Mouse (Mus musculus) CH12.LX (cell line): Measurements from ENCODE around the gene Hipk3. TPM values are rescaled to one million over a fixed set of nuclear protein-coding genes. Genes with fewer than 3 reads are reported as not detected.

Source experiments
- DNase-seq: peaks from one replicate; pipeline ENCODE4 v3.0.0-alpha.2; 2013; ENCODE audit errors: extremely low read depth
- H3K27ac ChIP-seq: 2 replicates; pipeline ENCODE4 v1.5.1; 2012; ENCODE audit warnings: low read depth, mild to moderate bottlenecking, control low read depth, moderate library complexity; ENCODE audit not compliant: insufficient read depth
- H3K27me3 ChIP-seq: replicated peaks from 2 replicates; pipeline ENCODE3; 2012; ENCODE audit warnings: inconsistent platforms
- H3K36me3 ChIP-seq, 2 experiments: replicated peaks in 1 of 2; 2 replicates each; pipeline versions ENCODE3 to v1.6.1; 2012; ENCODE audit warnings: inconsistent platforms in 1 of 2, low read length in 1 of 2, mild to moderate bottlenecking in 1 of 2, mixed read lengths in 1 of 2, moderate library complexity in 1 of 2; ENCODE audit not compliant: control insufficient read depth in 1 of 2, insufficient read depth in 1 of 2
- H3K4me1 ChIP-seq, 2 experiments: 2 replicates each; pipeline ENCODE4 v1.6.1; 2012; ENCODE audit warnings: inconsistent platforms in 1 of 2, moderate library complexity in 1 of 2; ENCODE audit not compliant: insufficient read depth in 2 of 2, control insufficient read depth in 1 of 2
- H3K4me2 ChIP-seq: 2 replicates; pipeline ENCODE4 v1.6.1; 2012; ENCODE audit warnings: low read depth, mild to moderate bottlenecking, control low read depth; ENCODE audit not compliant: poor library complexity, insufficient read depth, severe bottlenecking
- H3K4me3 ChIP-seq, 3 experiments: fragments of 150-350 bp in 1 of 3; sonication (generic) in 1 of 3; replicated peaks in 1 of 3; 2 replicates each; pipeline versions ENCODE3 to v1.5.1; 2011 to 2012; ENCODE audit warnings: low read depth in 2 of 3, low read length in 2 of 3, mild to moderate bottlenecking in 2 of 3, moderate library complexity in 2 of 3, control low read depth in 1 of 3, improper control_type of control experiment in 1 of 3, inconsistent platforms in 1 of 3, mixed read lengths in 1 of 3; ENCODE audit not compliant: poor library complexity in 1 of 3
- H3K79me2 ChIP-seq: replicated peaks from 2 replicates; pipeline ENCODE4 v1.6.1; 2012; ENCODE audit warnings: mild to moderate bottlenecking, moderate library complexity; ENCODE audit not compliant: control insufficient read depth, poor library complexity, insufficient read depth, severe bottlenecking; ENCODE audit errors: extremely low read depth
- H3K9ac ChIP-seq: 2 replicates; pipeline ENCODE4 v1.6.1; 2012; ENCODE audit warnings: low read depth, mild to moderate bottlenecking, control low read depth, moderate library complexity; ENCODE audit not compliant: insufficient read depth
- H3K9me3 ChIP-seq: replicated peaks from 2 replicates; pipeline ENCODE3; 2012; ENCODE audit warnings: low read length, inconsistent platforms, mixed read lengths
- BHLHE40 ChIP-seq: IDR thresholded peaks from 2 replicates; pipeline ENCODE4 v1.6.1; 2011; ENCODE audit warnings: mild to moderate bottlenecking, low read depth, low read length, improper control_type of control experiment
- CHD1 ChIP-seq: IDR thresholded peaks from 2 replicates; pipeline ENCODE4 v1.6.1; 2012; ENCODE audit warnings: low read depth, low read length, improper control_type of control experiment, inconsistent platforms
- CTCF ChIP-seq, 2 experiments: IDR thresholded peaks in 1 of 2; conservative IDR thresholded peaks in 1 of 2; 2 replicates each; pipeline ENCODE4 v1.5.1; 2011 to 2012; ENCODE audit warnings: low read depth in 2 of 2, low read length in 2 of 2, improper control_type of control experiment in 1 of 2, inconsistent platforms in 1 of 2, mild to moderate bottlenecking in 1 of 2, moderate library complexity in 1 of 2
- E2F4 ChIP-seq: IDR thresholded peaks from 2 replicates; pipeline ENCODE4 v1.6.1; 2011; ENCODE audit warnings: low read depth, low read length, improper control_type of control experiment; ENCODE audit not compliant: insufficient replicate concordance
- EP300 ChIP-seq: IDR thresholded peaks from 2 replicates; pipeline ENCODE4 v1.6.1; 2011; ENCODE audit warnings: low read length, improper control_type of control experiment
- ETS1 ChIP-seq: conservative IDR thresholded peaks from 2 replicates; pipeline ENCODE4 v1.6.1; 2012; ENCODE audit warnings: low read depth, mild to moderate bottlenecking, inconsistent platforms, low read length, improper control_type of control experiment, moderate library complexity
- GABPA ChIP-seq: IDR thresholded peaks from 2 replicates; pipeline ENCODE4 v1.6.1; 2012; ENCODE audit warnings: low read depth, low read length, improper control_type of control experiment, inconsistent platforms; ENCODE audit not compliant: insufficient replicate concordance
- IRF4 ChIP-seq: IDR thresholded peaks from 2 replicates; pipeline ENCODE4 v1.6.1; 2014; ENCODE audit warnings: low read depth, mild to moderate bottlenecking, inconsistent platforms, low read length, improper control_type of control experiment
- JUND ChIP-seq: conservative IDR thresholded peaks from 2 replicates; pipeline ENCODE4 v1.6.1; 2011; ENCODE audit warnings: low read depth, low read length, improper control_type of control experiment
- KAT2A ChIP-seq: IDR thresholded peaks from 2 replicates; pipeline ENCODE4 v1.6.1; 2012; ENCODE audit warnings: low read length, improper control_type of control experiment, inconsistent platforms; ENCODE audit not compliant: insufficient replicate concordance
- MAFK ChIP-seq: IDR thresholded peaks from 2 replicates; pipeline ENCODE4 v1.6.1; 2011; ENCODE audit warnings: low read length, improper control_type of control experiment; ENCODE audit not compliant: insufficient replicate concordance
- MAX ChIP-seq: IDR thresholded peaks from 2 replicates; pipeline ENCODE4 v1.6.1; 2011; ENCODE audit warnings: low read length, improper control_type of control experiment
- MAZ ChIP-seq: IDR thresholded peaks from 2 replicates; pipeline ENCODE4 v1.6.1; 2012; ENCODE audit warnings: low read depth, mild to moderate bottlenecking, inconsistent platforms, low read length, improper control_type of control experiment, moderate library complexity
- MEF2A ChIP-seq: IDR thresholded peaks from 2 replicates; pipeline ENCODE4 v1.6.1; 2014; ENCODE audit warnings: low read depth, mild to moderate bottlenecking, inconsistent platforms, low read length, improper control_type of control experiment, borderline replicate concordance
- MYC ChIP-seq: IDR thresholded peaks from 2 replicates; pipeline ENCODE4 v1.6.1; 2011; ENCODE audit warnings: low read depth, mild to moderate bottlenecking, improper control_type of control experiment, low read length
- NRF1 ChIP-seq: IDR thresholded peaks from 2 replicates; pipeline ENCODE4 v1.6.1; 2014; ENCODE audit warnings: low read depth, mild to moderate bottlenecking, inconsistent platforms, low read length, improper control_type of control experiment, moderate library complexity
- PAX5 ChIP-seq: IDR thresholded peaks from 2 replicates; pipeline ENCODE4 v1.6.1; 2012; ENCODE audit warnings: low read length, inconsistent platforms, mixed read lengths
- POLR2AphosphoS2 ChIP-seq: IDR thresholded peaks from 2 replicates; pipeline ENCODE4 v1.6.1; 2011; ENCODE audit warnings: low read depth, low read length, improper control_type of control experiment
- RAD21 ChIP-seq: IDR thresholded peaks from 2 replicates; pipeline ENCODE4 v1.6.1; 2011; ENCODE audit warnings: low read depth, mild to moderate bottlenecking, low read length, improper control_type of control experiment, moderate library complexity
- RCOR1 ChIP-seq: conservative IDR thresholded peaks from 2 replicates; pipeline ENCODE4 v1.6.1; 2012; ENCODE audit warnings: low read depth, mild to moderate bottlenecking, inconsistent platforms, low read length, improper control_type of control experiment
- SIN3A ChIP-seq: IDR thresholded peaks from 2 replicates; pipeline ENCODE4 v1.6.1; 2012; ENCODE audit warnings: low read length, improper control_type of control experiment, inconsistent platforms
- TBP ChIP-seq: conservative IDR thresholded peaks from 2 replicates; pipeline ENCODE4 v1.6.1; 2011; ENCODE audit warnings: low read depth, low read length, improper control_type of control experiment
- TCF12 ChIP-seq: IDR thresholded peaks from 2 replicates; pipeline ENCODE4 v1.6.1; 2014; ENCODE audit warnings: low read depth, mild to moderate bottlenecking, inconsistent platforms, low read length, improper control_type of control experiment
- UBTF ChIP-seq: IDR thresholded peaks from 2 replicates; pipeline ENCODE4 v1.6.1; 2012; ENCODE audit warnings: low read depth, mild to moderate bottlenecking, inconsistent platforms, low read length, improper control_type of control experiment, moderate library complexity
- USF1 ChIP-seq: IDR thresholded peaks from 2 replicates; pipeline ENCODE4 v1.6.1; 2014; ENCODE audit warnings: low read depth, mild to moderate bottlenecking, inconsistent platforms, low read length, improper control_type of control experiment
- USF2 ChIP-seq: conservative IDR thresholded peaks from 2 replicates; pipeline ENCODE4 v1.6.1; 2011; ENCODE audit warnings: low read depth, low read length, improper control_type of control experiment
- ZC3H11A ChIP-seq: IDR thresholded peaks from 2 replicates; pipeline ENCODE4 v1.6.1; 2012; ENCODE audit warnings: low read depth, mild to moderate bottlenecking, inconsistent platforms, low read length, improper control_type of control experiment
- ZKSCAN1 ChIP-seq: IDR thresholded peaks from 2 replicates; pipeline ENCODE4 v1.6.1; 2012; ENCODE audit warnings: low read depth, inconsistent platforms, low read length, improper control_type of control experiment, borderline replicate concordance
- ZMIZ1 ChIP-seq: IDR thresholded peaks from 2 replicates; pipeline ENCODE4 v1.6.1; 2012; ENCODE audit warnings: low read depth, mild to moderate bottlenecking, inconsistent platforms, low read length, improper control_type of control experiment
- dilution Hi-C: fragments of 300-500 bp; cut with MboI; formaldehyde crosslinking; loops from 2 replicates; pipeline ENCODE4 v1.14.3; 2020; ENCODE audit warnings: low sequenced_read_pairs; ENCODE audit not compliant: extremely low pct_unique_long_range_greater_than_20kb, extremely low pct_ligation_motif_present
- in situ Hi-C: fragments of 300-500 bp; cut with MboI; formaldehyde crosslinking; loops from 3 replicates; pipeline ENCODE4 v1.14.3; 2019; ENCODE audit warnings: low sequenced_read_pairs, low pct_ligation_motif_present, low pct_unique_long_range_greater_than_20kb, mixed read lengths
- polyA plus RNA-seq: library from polyadenylated mRNA; unstranded; fragments of >175 nt; gene quantifications from 2 replicates; pipeline ENCODE4 v1.2.1, GENCODE M21; 2012; ENCODE audit warnings: low read depth; ENCODE audit not compliant: insufficient read length
- total RNA-seq, 2 experiments: library from RNA; depleted of rRNA; stranded (reverse); fragments of 300-350 nt in 1 of 2; fragments of >200 nt in 1 of 2; gene quantifications; 2 replicates each; pipeline ENCODE4 v1.2.3; 2012 to 2014

Hipk3 gene
- total and polyA plus RNA-seq, 3 experiments: 14.8 to 19.5 (median 16.9) TPM

- Histone ChIP-seq H3K4me1 (peaks cover 10 to 19% of the 10 kb centered on the region in 2 experiments), H3K4me3 (no peak overlapping the region), H3K27ac (no peak overlapping the region), H3K9ac (no peak overlapping the region), H3K79me2 (no peaks in the 10 kb centered on the region), H3K27me3 (no peaks in the 10 kb centered on the region), H3K9me3 (peaks cover 9% of the 10 kb centered on the region), H3K4me2 (no peak overlapping the region), H3K36me3 (no peaks in the 10 kb centered on the region)
- in situ Hi-C loops: no loop called here
- TF ChIP-seq MAX (peak; percentile 40; the same call in 1 of the 2 replicates), BHLHE40 (peak; percentile 70), USF1 (peak; percentile 45), ETS1 (no peak), RCOR1 (no peak), USF2 (peak; percentile 41; the same call in 1 of the 2 replicates)
- dilution Hi-C loops: no loop called here
- peak; percentile 37 for DNase-seq
Measured at GRCm38 (mm10) chr2:104382813-104383212, 111.4 kb downstream of the Hipk3 start.

- in situ Hi-C loops: no loop called here
Measured at GRCm38 (mm10) chr2:104379304-104379703, 114.9 kb downstream of the Hipk3 start.

GRCm38 (mm10) chr2:104378791-104379190 is 115.5 kb downstream of the Hipk3 start:
- dilution Hi-C loops: no loop called here
- in situ Hi-C loops: no loop called here
- Histone ChIP-seq H3K4me1 (peaks cover 10 to 21% of the 10 kb centered on the region in 2 experiments), H3K27ac (no peak overlapping the region), H3K4me3 (no peak overlapping the region), H3K27me3 (peaks cover 2% of the 10 kb centered on the region), H3K79me2 (no peaks in the 10 kb centered on the region), H3K36me3 (no peaks in the 10 kb centered on the region), H3K4me2 (no peak overlapping the region), H3K9me3 (peaks cover 9% of the 10 kb centered on the region), H3K9ac (no peak overlapping the region)
- no peak for DNase-seq
- TF ChIP-seq ETS1 (no peak), RCOR1 (no peak), POLR2AphosphoS2 (no peak), MYC (no peak), E2F4 (no peak), UBTF (no peak), TCF12 (no peak), SIN3A (no peak), CHD1 (no peak), MEF2A (no peak), ZC3H11A (no peak), IRF4 (no peak), GABPA (no peak), EP300 (no peak), MAFK (no peak)

More at GRCm38 (mm10) chr2:104379304-104379703, 114.9 kb downstream of the Hipk3 start:
- no peak for TF ChIP-seq MAZ
- no peak for TF ChIP-seq UBTF
- no peak for TF ChIP-seq TCF12
- no peak for TF ChIP-seq SIN3A
- TF ChIP-seq PAX5: no peak
- no peak for TF ChIP-seq MAFK
- no peak for TF ChIP-seq TBP
- TF ChIP-seq RAD21: no peak
- no peak for TF ChIP-seq ZMIZ1
- TF ChIP-seq NRF1: no peak
- TF ChIP-seq KAT2A: no peak
- TF ChIP-seq ETS1: no peak
- TF ChIP-seq JUND: no peak
- no peak for TF ChIP-seq CTCF (conservative IDR thresholded peaks at IDR 0.05 in 1 of 2, IDR thresholded peaks at IDR 0.05 in 1 of 2; ENCODE audit: low read depth in 2 of 2, low read length in 2 of 2)
- TF ChIP-seq RCOR1: no peak
- TF ChIP-seq USF2: no peak
- TF ChIP-seq GABPA: no peak
- TF ChIP-seq MYC: no peak
- no peak for TF ChIP-seq ZKSCAN1
- no peak for TF ChIP-seq E2F4
- TF ChIP-seq, all 38 proteins: peak for 0
- Histone ChIP-seq H3K4me3 (no peak overlapping the region), H3K9ac (no peak overlapping the region), H3K4me1 (peaks cover 10 to 25% of the 10 kb centered on the region in 2 experiments), H3K27ac (no peak overlapping the region), H3K9me3 (peaks cover 9% of the 10 kb centered on the region), H3K36me3 (no peaks in the 10 kb centered on the region), H3K4me2 (no peak overlapping the region), H3K79me2 (no peaks in the 10 kb centered on the region), H3K27me3 (no peaks in the 10 kb centered on the region)
- no peak for DNase-seq
- dilution Hi-C loops: no loop called here
